ENCODE assay signal across 32 mouse cellular contexts in the genomic region with DNA sequence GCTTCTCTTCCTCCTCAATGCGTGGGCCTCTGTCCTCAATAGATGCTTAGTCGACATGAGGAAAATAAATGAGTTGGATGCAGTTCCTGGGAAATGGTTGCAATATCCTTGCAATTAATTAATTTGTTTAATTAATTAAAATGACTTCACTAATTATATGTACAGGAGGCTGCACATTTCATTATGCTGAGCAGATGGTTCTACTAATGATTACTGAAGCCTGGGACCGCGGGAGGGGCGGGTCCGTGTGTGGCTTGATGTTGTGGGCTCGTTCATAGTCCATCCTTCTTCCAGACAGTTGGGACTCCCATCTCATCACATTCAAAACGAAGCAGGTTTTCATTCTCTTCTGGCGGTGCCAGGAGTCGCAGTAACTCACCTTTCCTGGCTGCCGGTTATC.
DNase-seq lines count a peak whose midpoint lies in the region; ATAC-seq and TF ChIP-seq lines count a peak whose summit lies in the region.
"Had no signal": no experiment of that assay in that cellular context is flagged by ENCODE, and none has a peak within 500 bp of the region (broad histone marks: within the 10 kb centered on the region; RNA-seq: fewer than 3 reads in every experiment).

No protein-coding gene starts in this region.

- no peak for DNase-seq in forebrain, embryonic 10.5 days (ENCODE audit: extremely low spot score, low spot score)
- peak; percentile 21 for DNase-seq in midbrain, embryonic 11.5 days (ENCODE audit: low spot score, missing footprints)
- no peak for DNase-seq in midbrain, postnatal 0 days (ENCODE audit: low spot score)
- peak; percentile 66 for DNase-seq in brain, embryonic 14.5 days (ENCODE audit: low read depth)
- no peak for DNase-seq in layer of hippocampus, postnatal 10 days (ENCODE audit: low spot score in 2 of 2)
- DNase-seq: adrenal gland, postnatal 14 days; cerebellum, adult 11-12 months; cerebellum, adult 9-11 months; embryo, embryonic 11 days; gastrocnemius, postnatal 36 days; heart, adult 2 months; kidney, adult 2 months; kidney, postnatal 4 days; liver, embryonic 13.5 days; lung, adult 18-20 months; lung, postnatal 4 days; right cerebral cortex, postnatal 4 days; thymus, adult 2 months; thymus, postnatal 4 days had no signal

- TF ChIP-seq CTCF in midbrain, postnatal 0 days (IDR thresholded peaks at IDR 0.05) = no peak
- TF ChIP-seq CTCF in brain, embryonic 14.5 days (IDR thresholded peaks at IDR 0.05; ENCODE audit: borderline replicate concordance, extremely low read depth, insufficient read depth, insufficient read length) = no peak

- H3K4me1 ChIP-seq in forebrain, embryonic 15.5 days = 0 out of 2 replicates have a peak, but pooled peaks cover 3% of the 10 kb centered on the region
- H3K4me1 ChIP-seq in forebrain, embryonic 10.5 days = peaks cover 5% of the 10 kb centered on the region; the same call in 1 of the 2 replicates
- no peaks in the 10 kb centered on the region for H3K4me1 ChIP-seq in midbrain, embryonic 11.5 days (ENCODE audit: control insufficient read depth, insufficient read depth, low read length)
- H3K4me1 ChIP-seq in midbrain, postnatal 0 days (ENCODE audit: insufficient read depth, low read length) = no peaks in the 10 kb centered on the region; the same call in 1 of the 2 replicates
- 0 out of 2 replicates have a peak, but pooled peaks cover 6% of the 10 kb centered on the region for H3K4me1 ChIP-seq in neural tube, embryonic 14.5 days (ENCODE audit: control insufficient read depth, insufficient read depth, low read length)
- H3K4me1 ChIP-seq: heart, embryonic 12.5 days; intestine, embryonic 15.5 days; limb, embryonic 10.5 days; liver, embryonic 13.5 days had no signal

- no peaks in the 10 kb centered on the region for H3K27me3 ChIP-seq in forebrain, embryonic 15.5 days
- no peaks in the 10 kb centered on the region for H3K27me3 ChIP-seq in forebrain, embryonic 10.5 days (ENCODE audit: poor library complexity, severe bottlenecking)
- H3K27me3 ChIP-seq in midbrain, embryonic 11.5 days (ENCODE audit: control insufficient read depth, insufficient read depth, low read length) = no peaks in the 10 kb centered on the region
- no peaks in the 10 kb centered on the region for H3K27me3 ChIP-seq in midbrain, postnatal 0 days (ENCODE audit: insufficient read depth, low read length)
- H3K27me3 ChIP-seq in neural tube, embryonic 14.5 days (ENCODE audit: control insufficient read depth, insufficient read depth, low read length) = no peaks in the 10 kb centered on the region
- H3K27me3 ChIP-seq: embryonic facial prominence, embryonic 12.5 days; heart, embryonic 12.5 days; intestine, embryonic 15.5 days; limb, embryonic 15.5 days; liver, embryonic 13.5 days; Patski had no signal

- H3K4me2 ChIP-seq in forebrain, embryonic 15.5 days (replicated peaks) = no peak overlapping the region
- H3K4me2 ChIP-seq in midbrain, embryonic 11.5 days = no peak overlapping the region
- no peak overlapping the region for H3K4me2 ChIP-seq in midbrain, postnatal 0 days (ENCODE audit: low read depth, low read length, poor library complexity, severe bottlenecking)
- no peak overlapping the region for H3K4me2 ChIP-seq in neural tube, embryonic 14.5 days (ENCODE audit: low read depth, low read length)
- H3K4me2 ChIP-seq: embryonic facial prominence, embryonic 12.5 days; heart, embryonic 12.5 days; intestine, embryonic 15.5 days; limb, embryonic 15.5 days; liver, embryonic 13.5 days had no signal

- WGBS in forebrain, embryonic 15.5 days = 58% methylated on average over 11 of the region's 11 CpGs
- 97% methylated on average over 11 of the region's 11 CpGs for WGBS in forebrain, embryonic 10.5 days
- WGBS in midbrain, embryonic 11.5 days = 95% methylated on average over 11 of the region's 11 CpGs
- 79% methylated on average over 11 of the region's 11 CpGs for WGBS in midbrain, postnatal 0 days
- 66% methylated on average over 11 of the region's 11 CpGs for WGBS in neural tube, embryonic 14.5 days

- H3K36me3 ChIP-seq in forebrain, embryonic 15.5 days = no peaks in the 10 kb centered on the region
- H3K36me3 ChIP-seq in forebrain, embryonic 10.5 days (replicated peaks) = peaks cover 40% of the 10 kb centered on the region
- H3K36me3 ChIP-seq in midbrain, embryonic 11.5 days (ENCODE audit: control insufficient read depth, insufficient read depth, low read length) = no peaks in the 10 kb centered on the region
- no peaks in the 10 kb centered on the region for H3K36me3 ChIP-seq in midbrain, postnatal 0 days (ENCODE audit: insufficient read depth, low read length)
- H3K36me3 ChIP-seq in neural tube, embryonic 14.5 days (ENCODE audit: control insufficient read depth, insufficient read depth, low read length) = no peaks in the 10 kb centered on the region
- H3K36me3 ChIP-seq: G1E; liver, embryonic 13.5 days had no signal

- no peak for TF ChIP-seq POLR2A in brain, embryonic 14.5 days (IDR thresholded peaks at IDR 0.05; ENCODE audit: borderline replicate concordance, extremely low read depth, insufficient read depth, insufficient read length, poor library complexity, severe bottlenecking)

- peak; percentile 63; the same call in 1 of the 2 replicates for ATAC-seq in forebrain, embryonic 15.5 days (replicated peaks)
- ATAC-seq in midbrain, embryonic 11.5 days (ENCODE audit: low FRiP score) = no peak
- no peak for ATAC-seq in midbrain, postnatal 0 days (ENCODE audit: low FRiP score)
- ATAC-seq in neural tube, embryonic 14.5 days (ENCODE audit: low read depth) = peak; percentile 74; the same call in 1 of the 2 replicates
- ATAC-seq: intestine, embryonic 15.5 days; lung, postnatal 0 days; midbrain, embryonic 16.5 days; Patski had no signal

- no peaks in the 10 kb centered on the region for H3K9me3 ChIP-seq in forebrain, embryonic 15.5 days
- H3K9me3 ChIP-seq in forebrain, embryonic 10.5 days = no peaks in the 10 kb centered on the region
- no peaks in the 10 kb centered on the region for H3K9me3 ChIP-seq in midbrain, embryonic 11.5 days (ENCODE audit: control insufficient read depth, low read length)
- no peaks in the 10 kb centered on the region for H3K9me3 ChIP-seq in midbrain, postnatal 0 days (ENCODE audit: low read length)
- H3K9me3 ChIP-seq in neural tube, embryonic 14.5 days (ENCODE audit: control insufficient read depth, low read length) = no peaks in the 10 kb centered on the region
- H3K9me3 ChIP-seq: embryonic facial prominence, embryonic 12.5 days; G1E; heart, embryonic 12.5 days; intestine, embryonic 15.5 days; limb, embryonic 10.5 days; limb, embryonic 15.5 days; liver, embryonic 13.5 days had no signal

- H3K9ac ChIP-seq in forebrain, embryonic 15.5 days (replicated peaks) = no peak overlapping the region
- no peak overlapping the region for H3K9ac ChIP-seq in midbrain, embryonic 11.5 days (ENCODE audit: low read length)
- H3K9ac ChIP-seq in midbrain, postnatal 0 days (replicated peaks; ENCODE audit: low read length, poor library complexity, severe bottlenecking) = no peak overlapping the region
- no peak overlapping the region for H3K9ac ChIP-seq in neural tube, embryonic 14.5 days (replicated peaks; ENCODE audit: low read depth, low read length)
- H3K9ac ChIP-seq: embryonic facial prominence, embryonic 12.5 days; heart, embryonic 12.5 days; intestine, embryonic 15.5 days; limb, embryonic 15.5 days; liver, embryonic 13.5 days had no signal

- no peak overlapping the region for H3K27ac ChIP-seq in forebrain, embryonic 15.5 days (replicated peaks)
- H3K27ac ChIP-seq in forebrain, embryonic 10.5 days = no peak overlapping the region
- H3K27ac ChIP-seq in midbrain, embryonic 11.5 days (ENCODE audit: low read depth, low read length) = no peak overlapping the region
- no peak overlapping the region for H3K27ac ChIP-seq in midbrain, postnatal 0 days (ENCODE audit: low read depth, low read length)
- H3K27ac ChIP-seq in neural tube, embryonic 14.5 days (ENCODE audit: low read depth, low read length) = no peak overlapping the region
- H3K27ac ChIP-seq: embryonic facial prominence, embryonic 12.5 days; heart, adult 2 months; intestine, embryonic 15.5 days; limb, embryonic 10.5 days; limb, embryonic 15.5 days; liver, embryonic 13.5 days; stomach, postnatal 0 days had no signal

- no peak overlapping the region for H3K4me3 ChIP-seq in forebrain, embryonic 15.5 days
- H3K4me3 ChIP-seq in forebrain, embryonic 10.5 days = no peak overlapping the region
- no peak overlapping the region for H3K4me3 ChIP-seq in midbrain, embryonic 11.5 days (ENCODE audit: low read depth, low read length)
- H3K4me3 ChIP-seq in midbrain, postnatal 0 days (ENCODE audit: low read depth, low read length) = no peak overlapping the region
- H3K4me3 ChIP-seq in neural tube, embryonic 14.5 days (ENCODE audit: low read depth, low read length) = no peak overlapping the region
- H3K4me3 ChIP-seq: embryonic facial prominence, embryonic 12.5 days; heart, adult 2 months; heart, embryonic 12.5 days; intestine, embryonic 15.5 days; limb, embryonic 10.5 days; limb, embryonic 15.5 days; liver, embryonic 13.5 days; myocyte had no signal

Comparison
In these comparisons a context has a peak if more than half of its experiments do, and no peak if none do; other contexts are left out.
1. DNase-seq: peak in midbrain, embryonic 11.5 days (single experiment) and brain, embryonic 14.5 days (single experiment); none in forebrain, embryonic 10.5 days (single experiment), midbrain, postnatal 0 days (single experiment) and layer of hippocampus, postnatal 10 days (0 of 2).
2. ATAC-seq: peak in forebrain, embryonic 15.5 days (single experiment) and neural tube, embryonic 14.5 days (single experiment); none in midbrain, embryonic 11.5 days (single experiment) and midbrain, postnatal 0 days (single experiment).